Mouse (Mus musculus) mouse trophoblast stem cell (cell line): ENCODE data around the gene Akirin1.

Source experiments
- in situ Hi-C, 2 experiments: fragments of 300-500 bp; cut with MseI, MboI; formaldehyde crosslinking; loops; 2 replicates in 1 of 2; 3 replicates in 1 of 2; pipeline ENCODE4 v1.15.1; 2025

Akirin1 gene

GRCm38 (mm10) chr4:123721761-123722160 lies 28.4 kb downstream of the Akirin1 start:
- in situ Hi-C loops, result no loop called here

GRCm38 (mm10) chr4:123718434-123718780 lies 31.7 kb downstream of the Akirin1 start:
- in situ Hi-C loops, result no loop called here

DNA sequence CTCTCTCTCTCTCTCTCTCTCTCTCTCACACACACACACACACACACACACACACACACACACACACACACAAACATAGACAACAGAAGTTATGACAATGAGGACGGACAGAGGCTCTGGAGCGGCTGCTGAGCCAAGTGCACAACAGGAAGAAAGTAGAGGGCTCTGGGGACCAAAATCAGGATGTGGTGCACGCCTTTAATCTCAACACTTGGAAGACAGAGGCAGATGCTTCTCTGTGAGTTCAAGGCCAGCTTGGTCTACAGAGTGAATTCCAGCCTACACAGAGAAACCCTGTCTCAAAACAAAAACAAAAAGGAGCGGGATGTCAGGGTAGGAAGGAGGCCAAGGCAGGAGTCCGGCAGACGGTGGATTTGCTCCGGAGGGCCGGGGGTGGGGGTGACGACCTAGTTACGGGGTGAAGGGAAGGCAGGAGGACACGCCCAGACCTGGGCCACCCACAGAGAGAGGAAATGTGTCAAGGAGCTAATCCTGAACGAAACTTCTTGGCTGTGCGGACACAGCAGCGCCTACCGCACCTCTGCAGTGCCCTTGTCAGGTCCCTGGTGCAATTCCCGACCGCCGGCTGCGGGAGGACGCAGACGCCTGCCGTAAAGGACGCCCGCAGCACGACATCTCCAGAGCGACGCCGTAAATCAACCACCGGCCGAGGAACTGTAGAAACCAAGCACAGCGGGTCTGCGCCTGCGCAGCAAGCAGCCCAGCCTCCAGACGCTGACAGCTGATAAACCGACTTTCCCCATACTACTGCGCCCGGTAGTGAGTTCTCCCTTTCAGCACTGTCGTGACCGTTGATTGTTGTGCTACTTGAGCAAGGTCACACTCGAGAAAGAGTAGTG lies 32.3 kb downstream of the Akirin1 start, which contains the start of gene Ndufs5:
Ndufs5 (minus strand) TSS at position 629 of the 860 bp plus-strand sequence.
- in situ Hi-C loops, result no loop called here

- in situ Hi-C loops, result no loop called here
Measured at GRCm38 (mm10) chr4:123712431-123712830, 37.7 kb downstream of the Akirin1 start.

DNA sequence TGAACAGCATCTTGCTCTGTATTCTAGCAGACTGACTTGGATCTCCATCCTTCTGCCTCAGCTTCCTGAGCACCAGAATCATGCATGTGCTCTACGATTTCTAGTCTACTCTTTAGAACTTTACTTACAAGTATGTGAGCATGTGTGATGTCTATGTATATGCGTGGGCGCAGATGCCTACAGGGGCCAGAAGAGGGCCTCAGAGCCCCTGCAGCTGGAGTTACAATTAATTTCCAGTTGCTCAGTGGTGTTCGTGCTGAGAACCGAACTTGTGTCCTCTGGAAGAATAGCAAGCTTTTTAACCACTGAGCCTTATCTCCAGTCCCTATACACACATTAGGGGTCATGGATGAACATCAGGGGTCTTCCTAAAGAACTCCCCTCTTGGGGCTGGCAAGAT lies 42.8 kb downstream of the Akirin1 start:
- in situ Hi-C loops, result no loop called here

- in situ Hi-C loops, result no loop called here
Measured at GRCm38 (mm10) chr4:123705340-123705739, 44.8 kb downstream of the Akirin1 start.

- in situ Hi-C loops, result no loop called here
Measured at GRCm38 (mm10) chr4:123693384-123693783, 56.8 kb downstream of the Akirin1 start.

GRCm38 (mm10) chr4:123692071-123692470 lies 58.1 kb downstream of the Akirin1 start:
- in situ Hi-C loops, result no loop called here

- in situ Hi-C loops, result no loop called here
Measured at GRCm38 (mm10) chr4:123690311-123690710, 59.8 kb downstream of the Akirin1 start.

DNA sequence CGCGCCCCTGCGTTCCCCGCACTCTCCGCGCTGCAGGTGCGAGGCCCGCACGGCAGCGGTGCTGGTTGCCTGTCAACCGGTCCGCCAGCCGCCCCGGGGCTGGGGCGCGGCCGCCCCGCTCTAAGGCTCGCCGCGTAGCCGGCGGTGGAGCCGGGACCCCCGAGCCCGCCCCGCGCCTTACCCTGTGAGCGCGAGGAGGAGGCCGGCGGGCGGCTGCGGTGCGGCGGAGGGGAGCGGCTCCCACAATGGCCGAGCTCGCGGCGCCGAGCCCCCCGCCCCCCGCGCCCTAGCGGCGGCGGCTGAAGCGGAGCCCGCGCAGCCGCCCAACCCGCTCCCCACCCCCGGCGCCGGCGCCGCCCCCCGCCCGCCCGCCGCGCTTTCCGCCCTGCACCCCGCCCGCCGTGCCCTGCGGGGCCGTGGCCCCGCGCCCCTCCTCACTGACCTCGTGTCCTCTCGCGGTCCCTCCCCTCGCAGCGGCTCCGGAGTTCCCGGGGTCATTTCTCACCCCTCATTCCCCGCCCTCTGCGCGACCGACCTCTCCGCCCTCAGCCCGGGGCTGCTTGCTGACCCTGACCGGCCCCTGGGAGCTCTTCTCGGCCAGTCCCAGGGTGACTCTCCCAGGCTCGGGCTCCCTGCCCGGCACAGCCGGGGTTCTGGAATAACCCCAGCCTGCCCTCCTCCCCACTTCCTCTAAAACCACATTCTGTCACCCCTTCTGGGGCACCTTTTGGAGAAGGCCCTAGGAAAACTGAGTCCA lies 62.9 kb downstream of the Akirin1 start:
- in situ Hi-C loops, result no loop called here

- in situ Hi-C loops, result no loop called here
Measured at GRCm38 (mm10) chr4:123686368-123687024, 63.6 kb downstream of the Akirin1 start.

GRCm38 (mm10) chr4:123685506-123686242 lies 64.5 kb downstream of the Akirin1 start:
- in situ Hi-C loops, result no loop called here

DNA sequence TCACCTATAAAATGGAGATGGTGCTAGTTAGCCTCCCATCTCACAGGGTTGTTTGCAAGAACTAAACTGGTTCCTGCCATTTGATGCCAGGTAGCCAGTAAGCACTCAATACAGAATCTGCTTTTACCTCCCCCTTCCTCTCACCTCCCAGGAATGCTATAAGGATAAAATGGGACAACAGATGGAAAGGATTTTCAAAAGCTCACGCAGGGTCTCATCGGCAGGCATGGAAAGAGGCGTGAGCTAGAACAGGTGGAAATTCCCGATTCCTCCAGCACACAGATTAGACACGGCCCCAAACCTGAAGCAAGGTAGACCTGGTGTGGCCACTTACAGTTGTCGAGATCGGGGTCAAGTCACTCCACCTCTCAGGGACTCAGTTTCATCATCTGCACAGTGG lies 65.1 kb downstream of the Akirin1 start:
- in situ Hi-C loops, result no loop called here
